In genomic region chr12:71086331-71086730, GRCm38 (mm10) we compare ENCODE assay signal across 44 mouse cellular contexts. TPM values are rescaled to one million over a fixed set of nuclear protein-coding genes. Genes with fewer than 3 reads are reported as not detected.
"Had no signal": no experiment of that assay in that cellular context is flagged by ENCODE, and none has a peak within 500 bp of the region (broad histone marks: within the 10 kb centered on the region; RNA-seq: fewer than 3 reads in every experiment).

No protein-coding gene starts in this region.

- H3K4me2 ChIP-seq: limb, embryonic 12.5 days; limb, embryonic 13.5 days; limb, embryonic 15.5 days; liver, embryonic 11.5 days; liver, embryonic 12.5 days; liver, embryonic 13.5 days; liver, embryonic 15.5 days; lung, embryonic 14.5 days; lung, embryonic 15.5 days; midbrain, embryonic 11.5 days; midbrain, embryonic 12.5 days; midbrain, embryonic 13.5 days; midbrain, embryonic 15.5 days had no signal

- H3K27me3 ChIP-seq: limb, embryonic 12.5 days; limb, embryonic 13.5 days; limb, embryonic 15.5 days; liver, embryonic 12.5 days; liver, embryonic 13.5 days; liver, embryonic 15.5 days; lung, embryonic 15.5 days; megakaryocyte, embryonic 14.5 days; midbrain, embryonic 12.5 days; midbrain, embryonic 13.5 days; midbrain, embryonic 15.5 days had no signal

- DNase-seq: left cerebral cortex, postnatal 4 days; liver; liver, embryonic 13.5 days; liver, postnatal 0 days; lung, adult 18-20 months; lung, adult 2 months; lung, embryonic 14.5 days; lung, postnatal 10 days; lung, postnatal 14 days; lung, postnatal 36 days; lung, postnatal 4 days; midbrain, embryonic 14.5 days had no signal

- ATAC-seq: liver, embryonic 12.5 days; liver, postnatal 0 days; lung, postnatal 0 days; midbrain, embryonic 13.5 days; midbrain, embryonic 15.5 days; midbrain, embryonic 16.5 days had no signal

- H3K9me3 ChIP-seq: limb, embryonic 10.5 days; limb, embryonic 12.5 days; limb, embryonic 13.5 days; limb, embryonic 15.5 days; liver, embryonic 12.5 days; liver, embryonic 13.5 days; liver, embryonic 15.5 days; lung, embryonic 15.5 days; megakaryocyte, embryonic 14.5 days; midbrain, embryonic 10.5 days; midbrain, embryonic 12.5 days; midbrain, embryonic 13.5 days; midbrain, embryonic 15.5 days had no signal

- H3K27ac ChIP-seq: limb, embryonic 10.5 days; limb, embryonic 12.5 days; limb, embryonic 13.5 days; limb, embryonic 15.5 days; liver, embryonic 12.5 days; liver, embryonic 13.5 days; liver, embryonic 14.5 days; liver, embryonic 15.5 days; lung, embryonic 15.5 days; macrophage; midbrain, embryonic 10.5 days; midbrain, embryonic 12.5 days; midbrain, embryonic 13.5 days; midbrain, embryonic 15.5 days had no signal

- H3K9ac ChIP-seq: limb, embryonic 12.5 days; limb, embryonic 13.5 days; limb, embryonic 15.5 days; liver, embryonic 12.5 days; liver, embryonic 13.5 days; liver, embryonic 14.5 days; liver, embryonic 15.5 days; liver, postnatal 0 days; lung, embryonic 14.5 days; lung, embryonic 15.5 days; midbrain, embryonic 12.5 days; midbrain, embryonic 13.5 days; midbrain, embryonic 15.5 days had no signal

- H3K4me1 ChIP-seq: limb, embryonic 10.5 days; limb, embryonic 12.5 days; limb, embryonic 13.5 days; limb, embryonic 15.5 days; liver, embryonic 12.5 days; liver, embryonic 13.5 days; liver, embryonic 15.5 days; lung, embryonic 15.5 days; megakaryocyte, embryonic 14.5 days; midbrain, embryonic 10.5 days; midbrain, embryonic 12.5 days; midbrain, embryonic 13.5 days; midbrain, embryonic 15.5 days had no signal

- H3K4me3 ChIP-seq: limb, embryonic 10.5 days; limb, embryonic 12.5 days; limb, embryonic 13.5 days; limb, embryonic 15.5 days; liver, embryonic 12.5 days; liver, embryonic 13.5 days; liver, embryonic 15.5 days; lung, embryonic 15.5 days; megakaryocyte, embryonic 14.5 days; midbrain, embryonic 10.5 days; midbrain, embryonic 12.5 days; midbrain, embryonic 13.5 days; midbrain, embryonic 15.5 days; myocyte had no signal

RNA-seq across cellular contexts. Expression of gene Tomm20l, which starts 24.9 kb away (rescaled TPM):
- total RNA-seq: left cerebral cortex, postnatal 10 days; left cerebral cortex, postnatal 14 days; left cerebral cortex, postnatal 25 days; left cerebral cortex, postnatal 36 days; left cerebral cortex, postnatal 4 days; liver, adult 2 months; megakaryocyte progenitor cell, adult 5-6 weeks; megakaryocyte, adult 5-6 weeks; megakaryocyte-erythroid progenitor cell, adult 5-6 weeks; midbrain, postnatal 0 days; monocyte, adult 5-6 weeks had no signal
- polyA plus RNA-seq: limb, embryonic 10.5 days; limb, embryonic 12.5 days; limb, embryonic 13.5 days; limb, embryonic 14.5 days; limb, embryonic 15.5 days; liver, adult 2 months; liver, embryonic 11.5 days; liver, embryonic 12.5 days; liver, embryonic 13.5 days; liver, embryonic 14.5 days; liver, embryonic 15.5 days; liver, embryonic 16.5 days; liver, postnatal 0 days; lung, adult 2 months; lung, embryonic 14.5 days; macrophage; midbrain, embryonic 10.5 days; midbrain, embryonic 11.5 days; midbrain, embryonic 12.5 days; midbrain, embryonic 14.5 days; midbrain, embryonic 15.5 days; midbrain, postnatal 0 days; myocyte; neural tube, embryonic 11.5 days had no signal
